Mouse (Mus musculus) induced T-regulatory cell, adult 2 months (primary cell): ENCODE measurements around the gene Serpinf2.

Experiments
- DNase-seq: peaks from one replicate; pipeline ENCODE4 v3.0.0-alpha.2; 2012; ENCODE audit warnings: low read depth

The Serpinf2 gene

DNA sequence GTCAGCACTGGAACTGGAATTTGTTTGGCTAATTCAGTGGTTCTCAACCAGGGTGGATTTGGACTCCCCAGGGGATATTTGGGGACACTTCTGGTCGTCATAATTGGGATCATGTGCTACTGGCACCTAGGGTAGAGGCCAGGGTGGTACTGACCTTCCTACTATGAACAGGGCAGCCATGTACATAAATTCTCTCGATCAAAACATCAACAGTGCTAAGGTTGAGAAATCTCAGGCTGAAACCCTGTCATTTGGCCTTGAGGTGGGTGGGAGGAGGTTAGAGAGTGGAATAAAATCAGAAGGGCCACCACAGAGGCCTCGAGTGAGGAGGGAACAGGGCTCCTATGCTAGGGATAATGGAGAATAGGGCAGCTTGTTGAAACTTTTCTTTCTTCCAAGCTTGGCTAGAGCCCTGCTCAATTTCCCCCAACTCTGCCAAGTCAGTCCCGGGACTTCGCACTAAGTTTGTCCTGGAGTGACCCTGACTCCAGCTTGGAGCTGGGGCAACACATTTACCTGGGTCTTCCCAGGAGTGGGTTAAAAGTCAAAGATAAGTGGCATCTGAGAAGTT lies 19.8 kb upstream of the Serpinf2 start:
- DNase-seq = no peak

DNA sequence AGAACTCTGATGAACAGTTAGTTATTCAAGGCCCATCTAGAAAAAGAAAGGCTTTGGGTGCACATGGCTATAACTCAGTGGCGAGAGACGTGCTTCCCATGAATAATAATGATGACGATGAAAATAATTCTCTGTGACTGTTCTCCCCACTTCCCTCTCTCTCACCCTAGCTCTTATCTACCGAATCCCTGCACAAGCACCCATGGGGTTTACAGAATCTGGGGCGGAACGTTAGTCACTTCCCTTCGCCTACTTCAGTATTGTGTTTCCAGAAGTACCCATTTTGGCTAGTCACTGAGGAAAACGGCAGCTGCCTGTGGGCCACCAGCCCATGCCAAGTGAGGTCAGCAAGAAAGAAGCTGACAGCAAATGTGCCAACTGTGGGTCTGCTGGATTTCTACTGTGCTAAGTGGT lies 19.2 kb upstream of the Serpinf2 start:
- peak; percentile 56 for DNase-seq

DNA sequence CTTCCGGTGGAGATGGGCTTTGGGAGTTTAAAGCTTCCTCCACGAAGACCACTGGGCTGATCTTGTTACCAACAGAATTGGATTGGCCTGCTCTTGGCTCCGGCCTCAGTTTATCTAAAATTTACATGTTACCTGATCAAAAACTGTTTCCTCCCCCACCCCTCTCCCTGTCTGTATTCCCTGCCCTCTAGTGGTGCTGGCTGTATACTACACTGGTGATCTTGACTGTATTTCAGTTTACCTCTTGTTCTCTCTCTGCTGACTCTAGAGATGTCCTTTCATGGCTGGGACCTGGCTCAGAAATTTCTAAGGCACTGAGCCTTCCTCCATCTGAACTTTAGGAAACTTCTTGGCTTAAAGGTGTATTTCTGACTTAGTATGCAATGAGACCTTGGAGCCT lies 18.8 kb upstream of the Serpinf2 start:
- peak; percentile 82 for DNase-seq

DNA sequence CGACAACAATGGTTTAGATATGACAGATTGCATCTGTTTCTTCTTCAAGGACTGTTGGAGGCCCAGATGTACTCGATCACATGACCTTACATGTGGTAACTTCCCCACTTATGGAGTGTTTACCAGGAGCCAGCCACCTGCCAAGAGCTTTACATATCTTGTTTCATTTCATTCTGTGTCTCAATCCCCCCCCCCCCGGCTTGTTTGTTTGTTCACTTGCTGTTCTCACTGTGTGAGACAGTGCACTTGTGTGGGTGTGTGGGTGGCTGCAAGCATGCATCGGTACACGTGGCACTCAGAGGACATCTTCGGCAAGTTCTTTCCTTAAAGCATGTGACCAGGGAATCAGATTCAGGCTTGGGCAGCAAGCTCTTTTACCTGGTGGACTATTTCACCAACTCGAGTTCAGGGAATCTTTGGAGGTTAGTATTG lies 17.1 kb upstream of the Serpinf2 start:
- DNase-seq = peak; percentile 58

DNA sequence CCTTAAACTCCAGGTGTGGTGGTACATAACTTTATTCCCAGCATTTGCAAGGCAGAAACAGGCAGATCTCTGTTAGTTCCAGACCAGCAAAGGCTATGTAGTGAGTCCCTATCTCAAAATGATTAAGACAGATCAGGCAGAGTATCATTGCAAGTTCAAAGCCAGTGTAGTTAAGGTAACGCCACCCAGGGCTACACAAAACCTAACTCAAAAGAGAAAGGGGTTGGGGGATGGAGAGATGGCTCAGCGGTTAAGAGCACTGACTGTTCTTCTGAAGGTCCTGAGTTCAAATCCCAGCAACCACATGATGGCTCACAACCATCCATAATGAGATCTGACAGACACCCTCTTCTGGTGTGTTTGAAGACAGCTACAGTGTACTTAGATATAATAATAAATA lies 16.6 kb upstream of the Serpinf2 start:
- DNase-seq = peak; percentile 39

DNA sequence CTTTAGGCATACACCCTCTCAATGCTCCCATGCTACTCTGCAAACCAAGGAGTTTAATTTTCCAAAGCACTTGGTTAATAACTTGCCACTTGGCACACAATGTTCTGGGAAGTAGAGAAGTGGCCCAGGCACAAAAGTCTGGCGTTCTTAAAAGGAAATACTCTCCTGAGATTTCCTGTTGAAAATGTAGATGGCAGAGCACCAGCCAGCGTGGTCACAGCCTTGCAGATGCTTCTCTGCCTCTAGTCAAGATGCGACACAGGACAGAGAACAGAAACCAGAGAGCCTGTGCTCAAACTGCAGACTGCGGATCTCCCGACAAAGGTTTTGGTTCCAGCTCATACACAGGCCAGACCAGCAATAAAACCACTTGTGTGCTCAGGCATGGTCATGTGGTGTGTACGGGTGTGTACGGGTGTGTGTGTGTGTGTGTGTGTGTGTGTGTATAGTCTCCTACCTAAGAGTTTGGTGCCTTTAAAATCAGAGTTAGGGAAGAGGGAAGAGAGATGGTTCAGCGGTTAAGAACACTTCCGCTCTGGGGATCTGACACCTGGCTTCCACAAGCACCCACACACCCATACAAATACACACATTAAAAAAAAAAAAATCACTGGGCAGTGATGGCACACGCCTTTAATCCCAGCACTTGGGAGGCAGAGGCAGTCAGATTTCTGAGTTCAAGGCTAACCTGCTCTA lies 15.8 kb upstream of the Serpinf2 start:
- peak; percentile 61 for DNase-seq

DNA sequence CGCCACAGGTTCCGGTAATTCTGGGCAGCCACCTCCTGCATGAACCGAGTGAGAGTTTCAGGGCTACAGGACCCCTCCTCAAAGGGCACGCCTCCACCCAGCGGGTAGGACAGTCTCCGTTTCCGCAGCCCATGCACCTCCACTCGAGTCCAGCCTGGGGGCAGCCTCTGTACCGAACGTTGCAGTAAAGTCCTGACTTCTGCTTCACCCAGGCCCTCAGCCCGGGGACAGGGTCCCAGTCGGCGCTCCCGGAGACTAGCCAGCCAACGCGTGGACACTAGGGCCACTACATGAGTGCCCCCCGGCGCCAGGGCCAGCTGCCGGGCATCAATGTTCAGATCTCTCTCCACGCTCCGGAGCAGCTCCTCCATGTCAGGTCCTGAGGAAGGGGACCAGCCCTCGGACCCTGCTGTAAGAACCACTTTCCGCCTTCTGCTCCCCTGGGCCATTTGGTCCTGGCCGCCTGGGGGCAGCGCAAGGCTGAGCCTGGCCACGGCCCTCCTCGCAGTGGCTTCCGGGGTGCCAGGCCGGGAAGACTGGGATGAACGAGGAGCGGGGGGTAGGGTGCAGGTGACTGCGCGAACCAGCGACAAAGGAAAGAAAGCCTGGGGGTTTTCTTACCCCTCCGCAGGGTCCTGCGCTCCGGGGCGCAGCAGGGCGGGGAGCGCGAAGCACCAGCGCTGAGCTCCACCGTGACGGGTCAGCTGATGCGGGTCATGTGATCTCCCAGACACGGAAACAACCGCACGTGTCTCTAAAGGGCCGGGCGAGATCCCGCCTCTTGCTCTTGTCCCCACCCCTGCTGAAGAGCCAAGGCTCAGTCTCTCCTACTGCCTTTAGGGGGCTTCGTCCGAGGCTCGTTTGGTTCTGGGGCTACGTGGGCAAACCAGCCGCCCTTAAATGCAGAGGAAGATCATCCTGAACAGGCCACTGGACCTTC lies 14.9 kb upstream of the Serpinf2 start, which contains the start of gene Wdr81:
Gene Wdr81 (minus strand): TSS at position 727 of the 940 bp plus-strand sequence.
- DNase-seq = peak; percentile 92

DNA sequence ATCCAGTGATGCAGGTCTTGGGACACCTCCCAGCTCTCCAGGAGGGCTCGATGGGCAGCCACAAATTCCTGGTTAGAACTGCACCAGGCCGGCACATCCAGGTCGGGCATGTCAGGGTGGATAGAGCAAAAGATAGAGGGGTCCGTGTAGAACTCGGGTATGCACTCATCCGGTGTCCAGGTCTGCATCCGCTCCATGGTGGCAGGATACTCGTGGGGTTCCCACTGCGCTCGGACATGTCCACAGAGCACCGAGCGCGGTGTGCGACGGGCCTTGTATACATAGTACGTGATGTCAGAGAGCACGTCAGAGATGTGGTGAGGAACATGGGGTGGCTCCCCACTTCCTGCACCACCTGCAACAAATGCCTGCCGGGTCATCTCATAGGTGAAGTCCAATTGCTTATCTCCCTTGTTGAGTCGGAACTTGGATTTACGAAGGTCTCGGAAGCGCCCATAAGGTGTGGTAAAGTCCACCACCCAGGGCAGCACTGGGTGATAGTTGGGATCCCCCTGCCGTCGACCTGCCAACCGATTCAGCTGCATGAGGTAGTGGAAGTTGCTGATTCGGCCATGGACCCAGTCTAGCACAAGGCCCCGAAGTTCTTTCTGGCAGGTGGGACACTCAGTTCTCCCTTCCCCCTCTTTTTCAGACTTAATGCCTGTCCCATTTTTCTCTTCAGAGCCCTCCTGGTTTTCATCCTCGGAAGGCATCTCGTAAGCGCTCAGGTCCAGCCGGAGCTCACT lies 13.6 kb upstream of the Serpinf2 start:
- no peak for DNase-seq

DNA sequence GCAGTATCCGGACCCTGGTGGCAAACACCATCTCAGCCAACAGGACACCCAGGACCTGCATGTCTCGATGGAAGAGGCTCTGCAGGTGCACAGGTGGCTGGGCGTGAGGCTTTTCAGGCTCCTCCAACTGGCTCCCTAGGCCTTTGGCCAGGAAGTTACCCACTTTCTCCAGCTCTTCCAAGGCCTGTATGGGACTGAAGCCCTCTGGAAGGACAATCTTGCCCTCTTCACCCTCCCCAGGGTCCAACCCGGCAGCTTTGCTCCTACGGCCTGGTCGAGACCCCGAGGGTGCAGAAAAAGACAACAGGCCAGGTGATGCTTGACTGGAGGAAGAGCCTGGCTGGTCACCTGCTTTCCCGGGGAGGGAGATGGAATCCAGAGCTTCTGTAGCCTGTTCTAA lies 12.7 kb upstream of the Serpinf2 start:
- DNase-seq = no peak

DNA sequence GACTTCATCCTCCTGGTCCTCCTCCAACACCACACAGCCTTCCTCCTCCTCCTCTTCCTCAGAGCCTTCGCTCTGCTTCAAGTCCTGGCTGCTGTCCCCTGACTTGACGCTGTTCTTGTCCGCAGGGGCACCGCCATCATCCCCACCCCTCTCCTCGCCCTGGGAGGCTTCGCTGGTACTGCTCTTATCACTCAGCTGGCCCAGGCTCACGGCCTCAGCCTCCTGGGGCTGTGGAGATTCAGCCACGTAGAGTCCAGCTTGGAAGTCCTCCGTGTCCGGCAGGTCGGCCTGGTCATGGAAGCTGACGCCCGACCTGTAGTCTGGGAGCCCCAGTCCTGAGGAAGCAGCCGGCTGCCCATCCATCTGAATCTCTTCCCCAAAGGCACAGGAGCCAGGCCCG lies 11.5 kb upstream of the Serpinf2 start:
- no peak for DNase-seq

DNA sequence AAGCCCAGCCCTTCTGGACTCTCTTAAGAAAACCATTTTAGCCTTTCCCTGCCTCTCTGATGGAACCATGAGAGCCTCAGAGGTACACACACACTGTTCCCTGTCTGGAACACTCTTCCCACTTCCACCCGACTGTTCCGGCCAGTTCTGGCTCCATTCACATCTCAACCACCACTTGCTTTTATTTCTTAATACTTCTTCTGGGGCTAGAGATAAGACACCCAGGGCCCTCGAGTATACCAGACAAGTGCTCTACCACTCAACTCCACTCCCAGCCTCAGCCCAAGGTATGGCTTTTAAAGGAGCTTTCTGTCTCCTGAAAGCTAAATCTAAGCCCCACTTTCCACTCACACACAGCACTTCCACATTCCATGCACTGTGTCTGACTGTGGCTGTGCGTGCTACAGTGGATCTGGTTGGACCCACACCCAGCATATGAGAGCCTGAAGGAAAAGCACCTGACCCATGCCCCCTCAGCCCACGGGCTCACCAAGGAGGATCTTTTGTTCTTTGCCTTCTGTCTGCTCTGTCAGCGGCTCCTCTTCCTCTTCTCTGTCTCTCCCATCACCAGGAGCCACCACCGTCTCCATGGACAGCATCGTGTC lies 11.0 kb upstream of the Serpinf2 start:
- DNase-seq = no peak

DNA sequence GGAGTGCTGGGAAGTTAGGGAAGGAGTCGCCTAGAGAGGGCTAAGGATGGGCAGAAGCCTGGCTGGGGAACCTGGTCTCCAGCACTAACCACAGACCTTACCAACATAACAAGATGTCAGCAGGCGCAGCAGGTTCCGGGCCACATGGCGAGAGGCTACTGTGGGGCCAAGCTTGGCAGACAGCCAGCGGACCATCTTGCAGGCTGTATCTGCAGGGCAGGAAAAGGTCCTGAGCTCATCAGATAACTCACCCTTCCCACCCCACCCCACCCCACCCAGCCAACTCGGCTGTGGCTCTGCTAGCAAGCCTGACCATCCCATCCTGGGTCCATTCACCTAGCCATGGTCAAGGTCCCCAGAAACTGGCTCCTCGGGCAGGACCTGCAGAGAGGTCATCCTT lies 10.3 kb upstream of the Serpinf2 start:
- DNase-seq = no peak

DNA sequence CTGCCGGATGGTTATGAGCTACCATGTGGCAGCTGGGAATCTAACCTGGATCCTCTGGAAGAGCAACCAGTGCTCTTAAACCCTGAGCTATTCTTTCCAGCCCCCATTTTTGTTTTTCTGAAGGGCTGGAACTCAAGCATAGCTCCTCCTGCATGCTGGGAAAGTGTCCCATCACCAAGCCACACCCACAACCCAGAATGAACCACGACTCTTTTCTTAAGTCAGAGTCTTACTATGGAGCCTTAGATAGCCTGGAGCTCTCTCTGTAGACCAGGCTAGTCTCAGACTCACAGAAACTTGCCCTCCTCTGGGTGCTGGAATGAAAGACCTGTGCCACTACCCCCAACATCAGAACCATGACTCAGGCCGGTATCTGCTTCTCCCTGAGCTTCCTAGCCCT lies 9.2 kb upstream of the Serpinf2 start:
- no peak for DNase-seq

DNA sequence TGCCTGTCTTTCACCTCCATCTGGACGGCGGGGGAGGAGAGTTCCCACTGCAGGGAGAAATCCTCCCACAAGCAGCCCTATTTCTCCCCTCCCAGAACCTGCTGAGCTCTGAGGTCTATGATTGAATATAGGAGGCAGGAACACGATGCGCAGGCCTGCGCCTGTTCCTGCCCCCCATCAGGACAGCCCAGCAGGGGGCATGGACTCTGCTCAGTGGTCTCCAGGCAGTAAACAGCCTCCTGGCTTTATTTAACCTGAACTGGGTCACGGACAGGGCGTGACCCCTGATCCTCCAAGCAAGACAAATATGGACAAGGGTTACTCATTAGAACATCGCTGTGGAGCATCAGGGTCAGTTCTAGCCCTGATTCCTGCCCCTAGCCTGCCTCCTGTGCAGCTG lies 4.3 kb upstream of the Serpinf2 start:
- DNase-seq = no peak

DNA sequence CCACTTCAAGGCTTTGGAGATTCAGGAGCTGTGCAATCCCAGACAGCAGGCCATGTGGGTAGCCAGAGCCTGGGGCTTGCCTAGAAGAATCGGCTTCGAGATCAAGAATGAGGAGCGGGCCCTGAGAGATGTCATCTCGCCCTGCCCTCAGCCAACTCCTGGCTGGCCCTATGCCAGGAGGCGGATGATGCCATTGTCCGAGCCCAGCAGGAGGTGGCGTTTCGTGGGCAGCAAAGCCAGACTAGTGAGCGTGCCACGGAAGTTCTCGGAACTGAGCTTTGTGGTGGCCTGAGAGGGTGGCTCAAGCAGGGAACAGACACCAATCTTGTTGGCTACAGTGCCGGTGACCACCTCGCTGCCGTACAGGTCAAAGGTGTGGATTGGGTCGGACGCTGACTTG lies 2.2 kb upstream of the Serpinf2 start:
- DNase-seq = no peak

DNA sequence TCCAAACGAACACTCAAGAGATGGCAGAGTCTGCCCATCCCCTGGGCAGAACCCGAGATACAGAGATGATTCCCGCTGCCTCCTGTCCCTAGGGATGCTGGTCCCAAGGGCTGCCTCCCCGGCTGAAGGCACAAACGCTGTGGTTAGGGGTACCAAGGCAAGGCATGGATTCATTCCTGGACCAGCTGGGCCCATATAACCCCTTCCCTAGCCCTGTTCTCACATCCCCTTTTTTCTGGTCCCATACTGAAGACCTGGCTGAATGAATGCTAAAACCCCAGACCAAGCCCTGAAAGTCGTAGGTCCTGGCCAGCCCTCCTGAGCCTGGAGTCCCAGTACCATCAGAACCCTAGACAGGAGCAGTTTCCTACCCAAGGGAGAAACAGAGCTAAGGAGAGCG lies 1.6 kb upstream of the Serpinf2 start:
- no peak for DNase-seq

DNA sequence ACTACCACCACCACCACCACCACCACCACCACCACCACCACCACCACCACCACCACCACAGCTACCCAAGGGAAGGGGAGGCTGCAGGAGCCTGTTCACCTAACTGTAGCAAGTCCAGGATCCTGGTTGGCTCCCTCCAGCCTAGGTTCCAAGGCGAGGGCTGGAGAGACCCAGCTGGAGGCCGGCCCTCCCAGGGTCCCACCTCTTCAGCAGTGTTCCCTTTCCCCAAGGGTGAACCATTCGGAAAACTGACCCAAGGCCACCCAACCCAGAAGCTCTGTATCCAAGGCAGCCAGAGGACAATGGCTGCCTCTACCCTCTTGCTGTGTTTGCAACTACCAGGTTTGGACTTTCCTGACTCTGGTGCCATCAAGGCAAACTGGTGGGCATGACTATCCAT lies 560 bp upstream of the Serpinf2 start:
- no peak for DNase-seq

DNA sequence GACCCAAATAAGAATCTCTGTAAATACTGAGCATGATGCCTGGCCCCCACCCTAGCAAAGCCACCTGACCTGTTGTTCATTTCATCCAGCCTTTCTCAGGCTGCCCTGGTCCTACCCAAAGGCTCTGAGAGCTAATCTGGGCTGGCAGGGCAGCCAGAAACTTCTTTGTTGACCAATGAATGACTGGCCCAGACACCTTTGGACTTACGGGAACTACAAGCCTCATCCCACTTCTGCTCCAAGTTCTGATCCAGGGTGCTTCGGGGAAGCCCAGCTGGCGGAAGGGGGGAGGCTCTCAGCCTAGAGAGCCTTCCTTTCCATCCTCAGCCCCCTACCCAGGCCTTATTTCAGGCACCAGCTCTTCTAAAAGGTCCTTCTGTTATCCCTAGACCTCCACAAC lies 587 bp downstream of the Serpinf2 start:
- no peak for DNase-seq

DNA sequence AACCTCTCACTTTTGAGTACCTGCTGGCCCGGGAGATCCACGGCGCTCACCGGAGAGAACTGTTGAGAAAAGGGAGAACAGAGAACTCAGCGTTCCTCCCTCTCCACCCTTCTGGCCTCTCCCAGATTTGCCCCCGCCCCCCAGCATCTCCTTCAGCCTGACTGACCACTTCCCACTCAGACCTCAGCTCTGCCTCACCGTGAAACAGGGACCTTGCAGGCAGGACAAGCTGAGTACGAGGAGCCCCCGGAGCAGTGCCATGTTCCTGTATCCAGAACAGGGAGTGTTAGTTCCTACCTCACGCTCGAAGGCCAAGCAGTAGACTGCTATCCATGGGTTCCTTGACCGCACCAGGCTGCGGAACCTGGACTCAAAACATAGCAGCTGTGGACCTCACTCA lies 1.2 kb downstream of the Serpinf2 start:
- DNase-seq = no peak

DNA sequence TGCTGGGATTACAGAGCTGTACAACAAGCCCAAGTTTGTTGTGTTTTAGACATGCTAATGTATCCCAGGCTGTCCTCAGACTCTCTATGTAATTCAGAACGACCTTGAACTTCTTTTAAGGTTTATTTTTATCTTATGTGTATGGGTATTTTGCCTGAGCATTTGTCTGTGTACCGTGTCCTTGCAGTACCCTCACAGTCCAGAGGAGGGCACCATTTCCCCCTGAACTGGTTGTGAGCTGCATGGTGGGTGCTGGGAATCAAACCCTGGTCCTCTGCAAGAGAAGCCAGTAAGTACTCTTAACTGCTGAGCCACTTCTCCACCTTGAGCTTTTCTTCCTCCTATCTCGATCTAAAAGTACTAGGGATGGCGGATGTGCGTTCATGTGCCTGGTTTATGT lies 5.3 kb downstream of the Serpinf2 start:
- peak; percentile 27 for DNase-seq

DNA sequence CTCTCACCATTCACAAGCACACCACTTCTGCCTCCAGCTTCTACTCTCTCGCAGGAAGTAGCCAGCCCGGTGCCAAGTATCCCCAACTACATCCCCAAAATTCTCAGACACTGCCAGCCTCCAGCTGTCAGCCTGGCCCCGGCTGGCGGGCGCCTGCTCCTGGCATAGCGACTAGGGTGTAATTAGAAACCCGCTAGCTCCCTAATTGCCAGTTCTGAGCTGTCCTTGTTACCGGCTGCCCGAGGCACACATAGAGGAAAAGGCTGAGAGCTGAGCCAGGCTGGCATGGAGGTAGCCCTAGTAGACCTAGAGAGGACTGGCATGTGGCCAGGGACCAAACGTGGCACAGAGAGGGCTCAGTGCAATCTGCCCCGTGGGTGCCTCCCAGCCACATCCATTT lies 8.1 kb downstream of the Serpinf2 start:
- DNase-seq = no peak
